Mouse (Mus musculus) cortical plate, adult 2 months (tissue): ENCODE measurements at regions not wholly inside any gene's neighbourhood (a gene's known extent, or its start where the extent isn't known, plus 50 kb on each side); places are given as distances from the start of the nearest gene placed in this dataset.

Source experiments
- CTCF ChIP-seq: fragments of 200-500 bp; IDR thresholded peaks from 2 replicates; pipeline ENCODE4 v1.5.1; 2011; ENCODE audit warnings: mild to moderate bottlenecking, control low read depth, low read length; ENCODE audit not compliant: insufficient read depth; ENCODE audit errors: extremely low read depth
- POLR2A ChIP-seq: fragments of 200-500 bp; IDR thresholded peaks from 2 replicates; pipeline ENCODE4 v1.6.1; 2011; ENCODE audit warnings: mild to moderate bottlenecking, low read length, control low read depth; ENCODE audit not compliant: insufficient read depth; ENCODE audit errors: extremely low read depth

- TF ChIP-seq CTCF (no peak), POLR2A (no peak)
These were observed 296.4 kb downstream of the Pdcd6ip start for GRCm38 (mm10) chr9:113411638-113412037.
